Mouse (Mus musculus) retina, embryonic 14.5 days (tissue): ENCODE measurements at regions not wholly inside any gene's neighbourhood (a gene's known extent, or its start where the extent isn't known, plus 50 kb on each side); places are given as distances from the start of the nearest gene placed in this dataset.

ENCODE experiments used
- DNase-seq: peaks from one replicate; pipeline ENCODE4 v3.0.0-alpha.2; 2015; ENCODE audit warnings: low spot score

DNA sequence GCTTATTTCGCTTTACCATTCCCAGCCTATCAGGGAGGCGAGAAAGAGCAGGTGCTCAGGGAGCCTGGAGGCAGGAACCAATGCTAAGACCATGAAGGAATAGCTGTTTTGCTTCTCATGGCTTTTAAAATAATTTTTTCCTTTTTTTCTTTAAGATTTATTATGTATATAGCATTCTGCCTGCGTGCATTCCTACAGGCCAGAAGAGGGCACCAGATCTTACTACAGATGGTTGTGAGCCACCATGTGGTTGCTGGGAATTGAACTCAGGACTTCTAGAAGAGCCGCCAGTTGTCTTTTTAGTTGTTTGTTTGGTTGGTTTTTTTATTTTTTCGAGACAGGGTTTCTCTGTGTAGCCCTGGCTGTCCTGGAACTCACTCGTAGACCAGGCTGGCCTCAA lies 113.6 kb upstream of the Armc2 start:
- no peak for DNase-seq

- no peak for DNase-seq
Observed at GRCm38 (mm10) chr10:42131298-42131697, 113.1 kb upstream of the Armc2 start.

GRCm38 (mm10) chr10:42127865-42128419 lies 109.7 kb upstream of the Armc2 start:
- DNase-seq = no peak

GRCm38 (mm10) chr10:42126816-42127215 lies 108.6 kb upstream of the Armc2 start:
- DNase-seq = no peak

- DNase-seq = no peak
Observed at GRCm38 (mm10) chr10:42122768-42123635, 104.8 kb upstream of the Armc2 start.

DNA sequence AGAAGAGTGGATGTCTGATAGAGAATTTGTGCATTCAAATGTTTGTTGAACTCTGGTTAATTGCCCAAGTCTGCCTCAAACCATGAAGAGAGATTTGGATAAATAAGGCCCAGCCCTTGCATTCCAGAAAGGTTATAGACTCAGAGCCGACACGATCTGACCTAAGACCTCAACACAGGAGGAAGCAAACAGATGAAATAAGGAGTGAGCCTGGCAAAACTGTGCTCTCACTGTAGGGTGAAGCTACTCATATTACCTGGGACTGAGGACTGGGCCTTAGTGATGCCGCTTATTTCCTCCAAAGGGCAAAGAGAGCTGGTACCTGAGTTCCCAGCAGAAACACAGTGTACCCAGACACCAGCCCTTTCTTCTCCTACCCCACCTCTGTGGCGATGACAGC lies 103.7 kb upstream of the Armc2 start:
- no peak for DNase-seq

DNA sequence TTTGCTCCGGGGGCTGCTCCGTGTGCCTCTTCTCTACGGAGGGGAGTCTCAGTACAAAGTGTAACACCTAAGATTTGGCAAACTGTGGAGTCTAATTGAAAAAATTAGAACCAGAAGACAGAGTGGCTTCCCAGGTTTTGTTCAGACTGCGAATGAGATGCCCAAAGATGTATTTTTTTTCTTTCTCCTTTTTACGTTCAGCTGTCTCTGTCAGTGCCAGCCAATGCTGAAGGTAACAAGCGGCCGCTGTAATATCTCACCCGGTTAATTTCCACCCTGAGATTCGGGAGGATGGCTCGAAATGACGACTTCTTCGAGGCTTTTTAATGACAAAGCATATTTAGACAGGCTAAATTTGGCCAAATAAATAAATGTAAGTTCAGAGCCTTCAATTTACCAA lies 101.1 kb upstream of the Armc2 start:
- no peak for DNase-seq

DNA sequence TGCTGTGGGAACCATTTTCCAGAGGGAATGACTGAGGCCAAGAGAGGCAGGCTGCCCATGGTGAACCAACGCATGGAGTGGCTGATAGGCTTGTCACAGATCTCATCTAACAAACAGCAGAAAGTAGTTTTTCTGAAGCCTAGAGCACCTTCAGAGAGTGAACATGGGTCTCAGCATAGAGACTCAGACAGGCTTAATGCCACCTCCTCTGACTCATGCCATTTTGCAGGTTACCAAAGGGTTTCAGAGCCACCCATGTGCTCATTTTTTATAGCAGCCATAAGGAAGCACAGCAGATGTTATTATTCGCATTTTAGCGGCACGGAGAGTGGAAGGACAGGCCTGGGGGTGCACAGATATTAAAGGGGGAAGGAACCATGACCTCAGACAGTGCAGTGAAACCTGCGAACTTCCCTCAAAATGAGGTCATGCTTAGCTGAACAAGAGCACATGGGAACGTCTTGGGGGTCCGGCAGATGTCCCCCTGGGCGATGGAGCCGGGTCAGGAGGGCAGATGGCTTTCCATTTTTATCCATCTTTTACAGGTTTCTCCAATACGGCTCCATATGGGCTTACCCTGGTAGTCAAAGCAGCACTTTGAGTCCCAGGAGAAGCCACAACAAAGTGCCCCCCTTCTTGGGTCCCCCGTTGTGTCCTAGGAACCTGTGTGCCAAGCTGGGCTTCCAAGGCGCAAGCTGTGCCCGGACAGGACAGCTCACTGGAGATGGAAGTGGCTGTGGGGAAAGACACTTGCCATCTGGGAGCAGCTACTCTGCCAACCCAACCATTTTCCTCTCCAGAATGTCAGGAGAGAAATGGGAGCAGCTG lies 100.3 kb upstream of the Armc2 start:
- DNase-seq = no peak

DNA sequence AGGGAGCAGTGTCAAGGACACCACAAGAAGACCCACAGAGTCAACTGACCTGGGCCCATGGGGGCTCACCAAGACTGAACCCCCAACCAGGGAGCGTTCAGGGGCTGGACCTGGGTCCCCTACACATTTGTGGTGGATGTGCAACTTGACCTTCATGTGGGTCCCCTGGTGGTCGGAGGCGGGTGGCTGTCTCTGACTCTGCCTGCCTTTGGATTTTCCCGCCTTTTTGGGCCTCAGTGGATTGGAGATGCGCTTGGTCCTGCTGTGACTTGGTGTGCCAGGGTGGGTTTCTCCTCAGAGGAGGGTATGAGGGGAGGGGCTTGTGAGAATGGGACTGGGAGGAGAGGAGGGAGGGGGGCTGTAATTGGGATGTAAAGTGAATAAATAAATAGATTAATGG lies 99.3 kb upstream of the Armc2 start:
- no peak for DNase-seq

DNA sequence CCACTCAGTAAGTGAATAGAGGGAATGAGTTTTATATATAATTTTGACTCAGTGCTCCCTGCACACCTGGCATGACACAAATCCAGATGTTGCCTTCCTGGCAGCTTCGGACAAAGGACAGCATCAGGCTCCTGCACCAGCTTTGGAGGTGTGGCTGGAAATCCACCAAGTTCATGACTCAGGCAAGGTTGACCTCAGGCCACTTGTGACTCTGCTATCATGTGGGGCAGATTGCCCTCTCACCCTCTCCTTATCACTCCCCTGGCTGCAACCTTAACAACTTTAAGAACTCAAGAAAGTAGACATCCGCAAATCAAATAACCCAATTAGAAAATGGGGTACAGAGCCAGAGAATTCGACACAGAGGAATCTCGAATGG lies 97.7 kb upstream of the Armc2 start:
- DNase-seq = no peak

DNA sequence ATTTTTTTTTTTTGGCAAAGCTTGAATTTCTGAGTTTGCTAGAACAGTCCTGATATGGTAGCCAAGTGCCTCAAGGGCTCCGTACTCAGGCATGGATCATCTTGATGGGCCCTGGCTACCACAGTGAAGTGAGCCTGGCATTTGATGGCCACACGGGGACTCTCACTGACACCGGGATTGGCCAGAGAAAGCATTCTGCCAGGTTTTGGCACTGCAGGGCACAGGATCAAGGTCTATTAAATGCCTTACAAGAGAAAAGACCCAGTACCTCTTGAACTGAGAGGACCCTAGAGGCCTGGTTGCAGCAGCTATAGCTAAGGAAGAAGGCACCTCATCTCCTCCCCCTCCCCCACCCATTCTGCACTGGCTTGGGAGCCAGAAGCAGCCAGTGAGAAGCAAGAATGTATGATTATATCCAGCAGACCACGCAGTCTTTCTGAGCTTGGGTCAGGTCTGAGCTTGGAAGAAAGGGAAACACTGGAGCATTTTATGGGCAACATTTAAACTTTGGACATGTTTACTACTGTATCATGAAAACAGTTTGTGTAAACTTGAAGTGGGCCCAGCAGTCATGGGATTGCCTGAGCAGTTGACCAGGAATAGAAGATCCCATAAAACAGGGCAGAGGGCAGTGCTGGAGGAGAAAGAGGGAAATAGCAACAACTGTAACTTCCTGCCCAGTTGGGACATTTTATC lies 97.1 kb upstream of the Armc2 start:
- no peak for DNase-seq

DNA sequence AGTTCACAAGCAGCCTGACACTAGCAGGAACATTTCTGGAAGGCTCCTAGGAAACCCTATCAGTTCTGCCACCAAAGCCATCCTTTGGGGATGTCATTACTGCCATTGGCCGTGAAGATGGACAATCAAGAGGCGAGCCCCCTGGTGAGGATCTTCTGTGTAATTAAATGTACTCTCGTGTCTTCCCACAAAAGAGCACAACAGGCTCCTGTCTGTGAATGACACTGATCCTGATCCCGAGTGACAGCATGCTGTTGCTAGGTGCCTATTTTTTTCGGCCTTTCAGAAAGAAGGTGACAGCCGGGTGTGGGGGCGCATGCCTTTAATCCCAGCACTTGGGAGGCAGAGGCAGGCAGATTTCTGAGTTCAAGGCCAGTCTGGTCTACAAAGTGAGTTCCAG lies 92.5 kb upstream of the Armc2 start:
- DNase-seq = peak; percentile 76

DNA sequence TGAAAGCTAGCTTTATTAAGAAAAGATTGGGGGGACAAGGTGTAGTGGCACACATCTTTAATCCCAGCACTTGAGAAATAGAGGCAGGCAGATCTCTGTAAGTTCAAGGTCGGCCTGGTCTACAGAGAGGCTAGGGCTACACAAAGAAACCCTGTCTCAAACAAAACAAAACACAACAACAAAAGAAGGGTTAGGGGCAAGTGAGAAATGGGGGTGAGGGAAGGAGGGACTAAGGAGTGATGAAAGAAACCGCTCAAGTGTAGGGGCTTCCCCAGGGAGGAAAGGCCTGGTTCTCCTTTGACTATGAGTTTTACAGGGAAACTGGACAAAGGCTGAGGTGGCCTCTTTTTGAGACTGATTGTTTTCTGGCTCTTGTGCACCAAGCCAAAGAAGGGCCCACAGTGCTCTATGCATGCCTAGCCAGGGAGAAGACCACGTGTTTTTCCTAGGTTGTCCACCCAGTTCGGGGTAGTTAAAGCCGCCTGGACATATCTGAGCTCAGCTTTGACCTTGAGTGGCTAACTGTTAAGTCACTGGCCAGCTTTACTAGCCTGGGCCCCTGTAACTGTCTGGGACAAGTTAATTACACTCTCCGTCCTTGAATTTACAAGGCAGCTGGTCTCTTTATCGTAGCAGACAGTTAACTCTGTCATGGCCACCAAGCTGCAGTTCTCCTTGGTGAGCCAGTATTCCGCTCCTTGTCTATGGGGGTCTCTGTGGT lies 90.2 kb upstream of the Armc2 start:
- DNase-seq = no peak

- DNase-seq = no peak
Observed at GRCm38 (mm10) chr10:42107437-42108293, 89.4 kb upstream of the Armc2 start.

- no peak for DNase-seq
Observed at GRCm38 (mm10) chr10:42106611-42107010, 88.4 kb upstream of the Armc2 start.

DNA sequence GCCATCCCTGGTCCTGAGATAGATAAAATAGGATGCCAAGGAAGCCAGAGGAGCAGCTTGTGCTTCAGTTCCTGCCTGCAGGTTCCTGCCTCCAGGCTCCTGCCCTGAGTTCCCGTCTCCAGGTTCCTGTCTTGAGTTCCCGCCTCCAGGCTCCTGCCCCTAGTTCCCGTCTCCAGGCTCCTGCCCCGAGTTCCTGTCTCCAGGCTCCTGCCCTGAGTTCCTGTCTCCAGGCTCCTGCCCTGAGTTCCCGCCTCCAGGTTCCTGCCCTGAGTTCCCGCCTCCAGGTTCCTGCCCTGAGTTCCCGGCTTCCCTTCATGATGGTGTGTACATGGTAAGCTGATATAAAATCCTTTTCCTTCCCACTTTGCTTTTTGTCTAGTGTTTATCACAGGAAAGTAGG lies 86.8 kb upstream of the Armc2 start:
- no peak for DNase-seq

DNA sequence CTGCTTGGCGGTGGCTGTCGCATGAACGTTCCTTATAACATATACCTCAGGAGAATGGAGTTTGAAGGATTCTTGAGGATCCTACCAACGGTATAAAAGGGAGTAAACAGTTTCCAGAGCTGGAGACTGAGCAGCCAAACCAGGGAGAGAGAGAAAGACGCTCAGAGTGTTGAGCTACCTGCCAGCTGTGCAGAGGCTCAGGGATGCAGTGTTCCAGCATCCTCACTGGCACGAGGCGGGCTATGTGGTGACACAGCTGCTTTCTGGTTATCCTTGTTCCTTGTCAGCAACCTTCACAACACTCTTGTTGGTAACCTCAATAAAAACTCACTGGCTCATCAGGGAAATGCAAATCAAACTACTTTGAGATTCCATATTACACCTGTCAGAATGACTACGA lies 84.1 kb upstream of the Armc2 start:
- no peak for DNase-seq

DNA sequence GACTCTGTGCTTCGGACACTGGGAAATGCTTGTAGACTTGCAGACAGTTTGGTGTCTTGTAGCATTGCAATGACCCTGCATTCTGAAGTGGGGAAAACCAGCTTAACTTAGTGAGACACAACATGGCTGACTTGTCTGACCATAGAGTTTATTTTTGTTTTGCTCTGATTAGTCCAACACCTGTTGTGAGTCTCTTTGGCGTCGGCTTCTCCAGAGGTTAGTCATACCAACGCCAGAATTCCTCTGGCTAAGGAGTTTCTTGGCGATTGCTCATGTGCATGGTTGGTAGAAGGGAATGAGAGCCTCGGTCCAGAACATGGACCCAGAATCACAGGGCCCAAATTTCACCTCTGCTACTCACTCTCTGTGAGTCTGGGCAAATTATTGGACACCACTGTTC lies 82.9 kb upstream of the Armc2 start:
- DNase-seq = no peak

- no peak for DNase-seq
Observed at GRCm38 (mm10) chr10:42096924-42097323, 78.7 kb upstream of the Armc2 start.

GRCm38 (mm10) chr10:42095986-42096385 lies 77.7 kb upstream of the Armc2 start:
- no peak for DNase-seq
